Mouse (Mus musculus) c-Kit-negative CD71-positive TER-119-positive erythroid progenitor cells, embryonic 14.5 days (primary cell): ENCODE data around the gene Cep162.

Experiments used
- DNase-seq: peaks from one replicate; pipeline ENCODE4 v3.0.0-alpha.2; 2013; ENCODE audit warnings: low read depth, low spot score

Cep162 gene

GRCm38 (mm10) chr9:87254903-87255695 lies at the start of gene Cep162:
Gene Cep162, minus strand, starts transcription at chr9:87255536.
- peak; percentile 74 for DNase-seq

- DNase-seq, result no peak
Measured at GRCm38 (mm10) chr9:87303196-87303595, 47.9 kb upstream of the Cep162 start.

- DNase-seq, result no peak
Measured at GRCm38 (mm10) chr9:87298900-87299299, 43.6 kb upstream of the Cep162 start.

- DNase-seq, result no peak
Measured at GRCm38 (mm10) chr9:87297522-87297921, 42.2 kb upstream of the Cep162 start.

- DNase-seq, result no peak
Measured at GRCm38 (mm10) chr9:87255696-87256030, 327 bp upstream of the Cep162 start.

- DNase-seq, result no peak
Measured at GRCm38 (mm10) chr9:87248118-87248517, 7.2 kb downstream of the Cep162 start.

- DNase-seq, result no peak
Measured at GRCm38 (mm10) chr9:87247678-87248077, 7.7 kb downstream of the Cep162 start.

GRCm38 (mm10) chr9:87213204-87213603 lies 42.1 kb downstream of the Cep162 start:
- no peak for DNase-seq

- DNase-seq, result no peak
Measured at GRCm38 (mm10) chr9:87210830-87211339, 44.5 kb downstream of the Cep162 start.

GRCm38 (mm10) chr9:87202431-87202830 lies 52.9 kb downstream of the Cep162 start:
- no peak for DNase-seq

GRCm38 (mm10) chr9:87200919-87201318 lies 54.4 kb downstream of the Cep162 start:
- no peak for DNase-seq

- DNase-seq, result no peak
Measured at GRCm38 (mm10) chr9:87200426-87200825, 54.9 kb downstream of the Cep162 start.

- DNase-seq, result no peak
Measured at GRCm38 (mm10) chr9:87198036-87198435, 57.3 kb downstream of the Cep162 start.

- no peak for DNase-seq
Measured at GRCm38 (mm10) chr9:87197277-87197676, 58.1 kb downstream of the Cep162 start.

GRCm38 (mm10) chr9:87193721-87194120 lies 61.6 kb downstream of the Cep162 start:
- no peak for DNase-seq

- no peak for DNase-seq
Measured at GRCm38 (mm10) chr9:87187336-87187735, 68.0 kb downstream of the Cep162 start.

GRCm38 (mm10) chr9:87182231-87182630 lies 73.1 kb downstream of the Cep162 start:
- DNase-seq, result no peak

GRCm38 (mm10) chr9:87178534-87178933 lies 76.8 kb downstream of the Cep162 start:
- no peak for DNase-seq

- DNase-seq, result no peak
Measured at GRCm38 (mm10) chr9:87171517-87171916, 83.8 kb downstream of the Cep162 start.

GRCm38 (mm10) chr9:87170891-87171290 lies 84.4 kb downstream of the Cep162 start:
- DNase-seq, result no peak

- no peak for DNase-seq
Measured at GRCm38 (mm10) chr9:87169144-87169543, 86.2 kb downstream of the Cep162 start.

- DNase-seq, result no peak
Measured at GRCm38 (mm10) chr9:87168051-87168450, 87.3 kb downstream of the Cep162 start.

GRCm38 (mm10) chr9:87167001-87167830 lies 88.1 kb downstream of the Cep162 start:
- DNase-seq, result no peak
